Mouse (Mus musculus) spleen, embryonic (tissue): ENCODE measurements around the gene Rassf7.

Experiments
- CTCF ChIA-PET: fragments of 350-600 bp; sonication (Branson Sonifier 250); formaldehyde crosslinking; loops from one replicate; lab custom pipeline; 2022; lab: Charles Lee

The Rassf7 gene

GRCm38 (mm10) chr7:141195754-141196153 lies 19.9 kb upstream of the Rassf7 start:
- CTCF ChIA-PET: no interaction called here

GRCm38 (mm10) chr7:141196619-141197282 lies 18.9 kb upstream of the Rassf7 start:
- CTCF ChIA-PET: interaction anchor here (0.6 kb wide), 1 partner anchor 379 kb away, joined by 4 read pairs; no protein-coding TSS in a partner anchor

GRCm38 (mm10) chr7:141198121-141198520 lies 17.5 kb upstream of the Rassf7 start:
- CTCF ChIA-PET: no interaction called here

DNA sequence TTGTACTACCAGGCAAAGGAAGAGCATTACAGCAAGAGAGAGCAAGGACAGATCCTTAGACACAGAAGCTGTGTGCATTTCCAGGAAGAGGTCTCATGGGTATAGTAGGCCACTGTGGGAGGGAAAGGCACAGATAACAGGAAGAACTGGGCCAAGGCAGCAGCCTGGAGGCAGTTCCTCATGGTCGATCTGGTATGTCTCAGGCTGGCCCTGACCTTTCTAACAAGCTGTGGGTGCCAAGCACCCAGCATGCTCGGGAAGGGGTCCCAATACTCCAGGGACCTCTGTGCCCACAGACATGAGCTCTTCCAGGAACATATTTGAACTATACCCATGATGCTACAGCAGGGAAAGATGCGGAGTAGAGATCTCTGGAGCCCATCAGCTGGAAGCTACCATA lies 11.1 kb upstream of the Rassf7 start:
- CTCF ChIA-PET: no interaction called here

GRCm38 (mm10) chr7:141205504-141205903 lies 10.2 kb upstream of the Rassf7 start:
- CTCF ChIA-PET: no interaction called here

DNA sequence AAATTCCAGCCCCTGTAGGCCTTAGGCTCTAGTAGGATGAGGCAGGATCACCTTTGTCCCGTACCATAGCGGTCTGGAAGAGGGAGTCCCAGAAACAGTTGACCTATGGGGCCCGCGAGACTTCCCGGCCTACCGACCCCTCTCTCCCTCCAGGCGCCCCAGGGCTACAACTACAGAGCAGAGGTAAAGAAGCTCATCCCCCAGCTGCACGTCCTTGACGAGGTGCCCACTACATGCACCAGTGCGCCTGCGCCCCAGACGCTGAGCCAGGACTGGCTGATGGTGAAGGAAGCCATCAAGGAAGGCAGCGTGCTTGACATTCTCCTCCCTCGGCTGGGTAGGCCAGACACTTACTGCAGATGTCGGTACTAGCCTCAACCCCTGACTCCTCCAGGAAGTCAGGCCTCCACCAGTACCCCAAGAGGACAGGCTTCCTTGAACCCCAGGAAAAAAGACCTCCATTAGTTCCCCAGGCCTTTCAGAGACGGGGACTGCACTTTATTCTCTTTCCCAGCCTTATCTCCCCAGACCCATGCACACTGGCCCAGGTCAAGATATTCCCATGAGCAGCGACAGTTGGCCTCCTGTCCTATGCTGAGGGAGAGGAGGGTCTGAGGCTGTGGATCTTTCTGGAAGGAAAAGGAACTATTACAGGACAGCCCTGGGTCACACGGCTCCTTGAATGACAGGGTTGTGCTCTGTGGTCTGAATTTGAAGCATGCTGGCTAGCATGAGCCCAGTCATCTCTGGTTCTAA lies 9.3 kb upstream of the Rassf7 start:
- CTCF ChIA-PET: no interaction called here

- CTCF ChIA-PET: no interaction called here
Measured at GRCm38 (mm10) chr7:141209526-141209925, 6.1 kb upstream of the Rassf7 start.

- CTCF ChIA-PET: no interaction called here
Measured at GRCm38 (mm10) chr7:141210137-141210536, 5.5 kb upstream of the Rassf7 start.

- CTCF ChIA-PET: no interaction called here
Measured at GRCm38 (mm10) chr7:141210606-141211131, 5.0 kb upstream of the Rassf7 start.

DNA sequence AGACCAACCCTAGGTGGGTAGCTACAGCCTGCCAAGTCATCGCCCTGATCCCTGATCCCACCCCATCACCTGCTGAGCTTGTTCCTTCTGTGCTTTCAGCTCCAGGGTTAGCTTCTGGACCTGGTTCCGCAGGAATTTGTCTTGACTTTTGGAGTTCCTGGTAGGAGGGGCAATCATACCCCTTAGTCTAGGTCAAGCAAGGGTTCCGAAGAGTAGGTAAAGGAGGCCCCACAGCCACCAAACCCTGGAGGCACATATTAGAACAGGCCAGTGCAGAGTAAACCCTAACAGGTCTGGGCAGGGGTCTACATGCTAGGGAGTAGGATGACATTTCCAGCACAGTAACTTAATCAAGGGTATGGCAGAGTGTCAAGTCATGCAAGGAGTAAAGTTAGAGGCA lies 2.5 kb upstream of the Rassf7 start:
- CTCF ChIA-PET: no interaction called here

- CTCF ChIA-PET: no interaction called here
Measured at GRCm38 (mm10) chr7:141213605-141214235, 1.9 kb upstream of the Rassf7 start, which contains the start of gene Lmntd2. Lmntd2 (minus strand) TSS chr7:141214080.

DNA sequence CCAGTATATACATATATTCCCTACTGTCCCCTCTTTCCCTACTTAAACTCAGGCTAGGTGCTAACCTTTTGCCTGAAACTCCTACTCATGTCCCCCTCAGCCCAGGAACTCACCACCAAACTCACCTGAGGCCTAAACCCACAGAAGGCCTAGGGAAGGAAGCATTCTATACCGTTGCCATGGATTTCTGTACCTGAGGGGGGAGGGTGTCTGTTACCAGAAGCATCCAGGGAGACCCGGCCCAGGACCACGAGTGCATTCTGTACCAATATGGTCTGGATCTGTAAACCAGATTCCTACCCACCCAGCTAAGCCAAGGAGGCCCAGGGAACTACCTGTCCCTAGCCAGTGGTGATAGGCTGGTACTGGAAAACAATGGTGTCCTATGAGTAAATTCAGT lies 1.4 kb upstream of the Rassf7 start:
- CTCF ChIA-PET: interaction anchor here (0.7 kb wide), 1 partner anchor 1022 kb away, joined by 10 read pairs; no protein-coding TSS in a partner anchor

GRCm38 (mm10) chr7:141215880-141216733 lies 447 bp downstream of the Rassf7 start:
- CTCF ChIA-PET: interaction anchor here (0.6 kb wide), 1 partner anchor 1247 kb away, joined by 3 read pairs; no protein-coding TSS in a partner anchor

- CTCF ChIA-PET: no interaction called here
Measured at GRCm38 (mm10) chr7:141216894-141217293, 1.2 kb downstream of the Rassf7 start.

DNA sequence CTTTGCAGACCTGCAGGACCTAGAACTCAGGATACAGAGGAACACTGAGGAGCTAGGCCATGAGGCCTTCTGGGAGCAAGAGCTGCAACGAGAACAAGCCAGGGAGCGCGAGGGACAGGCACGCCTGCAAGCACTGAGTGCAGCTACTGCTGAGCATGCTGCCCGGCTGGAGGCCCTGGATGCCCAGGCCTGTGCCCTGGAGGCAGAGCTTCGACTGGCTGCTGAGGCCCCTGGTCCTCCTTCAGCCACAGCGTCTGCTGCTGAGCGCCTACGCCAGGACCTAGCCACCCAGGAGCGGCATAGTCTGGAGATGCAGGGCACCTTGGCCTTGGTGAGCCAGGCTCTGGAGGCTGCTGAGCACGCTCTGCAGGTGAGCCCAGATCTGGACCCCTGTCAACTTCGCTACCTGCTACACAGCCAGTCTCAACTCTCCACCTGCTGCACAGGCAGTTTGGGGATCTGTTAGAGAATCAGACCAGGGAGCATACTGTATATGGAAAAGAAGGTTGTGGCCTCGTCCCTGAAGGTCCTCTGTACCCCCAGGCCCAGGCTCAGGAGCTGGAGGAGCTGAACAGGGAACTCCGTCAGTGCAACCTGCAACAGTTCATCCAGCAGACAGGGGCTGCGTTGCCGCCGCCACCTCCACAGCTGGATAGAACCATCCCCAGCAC lies 1.8 kb downstream of the Rassf7 start:
- CTCF ChIA-PET: no interaction called here

DNA sequence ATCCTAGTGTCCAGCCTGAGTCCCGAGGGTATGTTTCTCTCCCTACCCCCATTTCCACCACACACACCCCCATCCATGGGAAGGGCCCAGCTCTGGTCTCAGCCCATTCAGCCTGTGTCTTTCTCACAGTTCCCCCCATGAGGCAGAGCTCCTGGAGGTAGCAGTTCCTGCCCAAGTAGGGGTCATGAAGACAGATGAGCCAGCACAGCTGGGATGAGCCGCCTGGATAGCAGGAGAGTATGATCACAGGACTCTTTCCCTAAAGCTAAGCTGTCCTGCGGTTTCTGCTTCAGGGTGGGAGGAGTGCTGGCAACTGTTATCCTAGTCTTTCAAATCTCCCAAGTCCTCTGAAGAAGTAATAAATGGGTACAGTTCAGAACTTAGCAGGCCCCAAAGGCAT lies 2.5 kb downstream of the Rassf7 start:
- CTCF ChIA-PET: no interaction called here

DNA sequence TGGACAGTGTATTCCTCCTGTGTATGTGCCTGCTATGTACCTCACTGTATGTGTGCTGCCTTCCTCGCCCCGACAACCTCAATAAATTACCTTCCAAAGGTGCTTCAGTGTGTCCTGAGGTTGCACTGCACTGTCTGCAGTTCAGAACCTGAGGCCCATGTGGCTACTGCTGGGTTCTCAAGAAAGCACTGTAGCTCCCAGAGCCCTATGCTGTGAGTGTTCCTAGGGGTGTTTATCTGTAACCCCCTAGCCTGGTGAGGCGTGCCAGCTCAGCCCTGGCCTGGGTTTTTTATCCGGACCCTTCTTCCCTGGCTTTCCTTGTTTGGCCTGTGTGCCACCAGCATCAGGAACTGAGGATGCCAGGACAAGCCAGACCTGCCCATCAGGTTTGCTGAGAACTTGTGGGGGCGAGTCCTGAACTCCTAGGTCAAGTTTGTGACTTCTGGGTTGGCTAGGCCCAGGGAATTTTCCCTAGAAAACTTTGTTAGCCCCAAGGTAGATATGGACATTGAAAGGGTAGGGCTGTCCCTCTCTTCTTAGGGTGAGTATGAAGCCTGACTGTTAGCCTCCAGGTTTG lies 3.0 kb downstream of the Rassf7 start:
- CTCF ChIA-PET: no interaction called here

GRCm38 (mm10) chr7:141219558-141220099 lies 4.0 kb downstream of the Rassf7 start:
- CTCF ChIA-PET: no interaction called here

DNA sequence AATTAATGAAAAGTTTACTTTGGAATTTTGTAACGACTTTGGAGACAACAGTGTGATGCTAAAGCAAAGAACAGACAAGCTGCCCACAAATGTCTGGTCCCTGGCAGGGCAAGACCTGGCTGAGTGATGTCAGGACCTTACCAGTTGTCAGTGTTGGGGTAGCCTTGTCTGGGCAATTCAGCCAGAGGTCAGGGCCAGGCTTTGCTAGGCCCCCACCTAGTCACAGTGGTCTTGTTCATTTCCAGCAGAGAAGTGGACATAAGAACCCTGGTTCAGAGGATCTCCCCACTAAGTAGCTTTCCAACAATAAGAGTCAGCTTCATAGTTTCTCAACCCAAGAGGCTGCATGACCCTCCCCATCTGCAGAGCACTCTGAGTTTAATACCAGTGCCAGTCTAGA lies 4.7 kb downstream of the Rassf7 start:
- CTCF ChIA-PET: interaction anchor here (0.7 kb wide), 1 partner anchor 1170 kb away, joined by 4 read pairs; no protein-coding TSS in a partner anchor
